Comparison of ENCODE assay signal across 29 mouse cellular contexts in the genomic region with DNA sequence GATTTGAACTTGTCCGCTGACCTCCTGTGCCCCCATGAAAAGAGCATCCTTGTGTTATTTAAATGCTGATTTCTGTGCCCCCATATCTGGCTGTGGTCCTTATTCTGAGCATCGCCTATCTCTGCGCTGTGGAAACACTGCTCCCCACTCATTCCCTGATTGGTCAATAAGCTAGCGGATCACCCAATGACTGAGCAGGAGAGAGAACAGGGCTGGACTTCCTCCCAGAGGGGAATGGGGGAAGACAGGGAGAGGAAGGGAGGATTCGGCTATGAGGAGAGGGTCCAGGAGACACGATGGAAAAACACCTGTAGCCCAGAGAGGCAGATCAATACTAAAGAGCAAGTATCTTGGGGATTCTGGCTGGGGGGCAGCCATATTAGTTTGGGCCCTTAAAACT. TPM values are rescaled to one million over a fixed set of nuclear protein-coding genes. Genes with fewer than 3 reads are reported as not detected.
DNase-seq lines count a peak whose midpoint lies in the region; ATAC-seq lines count a peak whose summit lies in the region.
"Had no signal": no experiment of that assay in that cellular context is flagged by ENCODE, and none has a peak within 500 bp of the region (broad histone marks: within the 10 kb centered on the region; RNA-seq: fewer than 3 reads in every experiment).

No protein-coding gene starts in this region.

- H3K4me3 ChIP-seq in liver, embryonic 12.5 days, result no peak overlapping the region
- no peak overlapping the region for H3K4me3 ChIP-seq in liver, embryonic 11.5 days (ENCODE audit: low read depth, low read length)
- no peak overlapping the region for H3K4me3 ChIP-seq in midbrain, embryonic 13.5 days (replicated peaks)
- H3K4me3 ChIP-seq: embryonic facial prominence, embryonic 10.5 days; embryonic facial prominence, embryonic 13.5 days; erythroblast, embryonic 14.5 days; forebrain, embryonic 12.5 days; forebrain, embryonic 15.5 days; heart, embryonic 12.5 days; heart, embryonic 15.5 days had no signal

- no peak for DNase-seq in liver, embryonic 11.5 days (ENCODE audit: low spot score)
- peak; percentile 58 for DNase-seq in ES-CJ7 (ENCODE audit: low read depth, low spot score)
- peak; percentile 46 for DNase-seq in WW6 (ENCODE audit: low read depth, low spot score)
- DNase-seq in kidney, postnatal 25 days, result no peak
- DNase-seq: adrenal gland, postnatal 14 days; cerebellum, adult 11 months; cerebellum, adult 2 months; cerebellum, adult 9-11 months; cerebellum, postnatal 25 days; embryo, embryonic 11 days; gastrocnemius, postnatal 25 days; heart, adult 18-20 months; heart, postnatal 10 days; heart, postnatal 4 days had no signal

- H3K4me2 ChIP-seq in liver, embryonic 12.5 days, result 0 out of 2 replicates have a peak overlapping the region, but pooled peaks have one; percentile 27
- H3K4me2 ChIP-seq in liver, embryonic 11.5 days, result no peak overlapping the region
- H3K4me2 ChIP-seq in midbrain, embryonic 13.5 days (replicated peaks), result no peak overlapping the region
- H3K4me2 ChIP-seq: embryonic facial prominence, embryonic 13.5 days; forebrain, embryonic 12.5 days; forebrain, embryonic 15.5 days; heart, embryonic 12.5 days; heart, embryonic 15.5 days; hindbrain, embryonic 14.5 days had no signal

- no peaks in the 10 kb centered on the region for H3K36me3 ChIP-seq in liver, embryonic 12.5 days
- no peaks in the 10 kb centered on the region for H3K36me3 ChIP-seq in liver, embryonic 11.5 days (ENCODE audit: control insufficient read depth, insufficient read depth, low read length)
- H3K36me3 ChIP-seq in midbrain, embryonic 13.5 days, result no peaks in the 10 kb centered on the region
- H3K36me3 ChIP-seq: embryonic facial prominence, embryonic 10.5 days; embryonic facial prominence, embryonic 13.5 days; forebrain, embryonic 12.5 days; forebrain, embryonic 15.5 days; G1E; heart, embryonic 12.5 days; heart, embryonic 15.5 days had no signal

- H3K27me3 ChIP-seq in liver, embryonic 12.5 days (replicated peaks), result no peaks in the 10 kb centered on the region
- no peaks in the 10 kb centered on the region for H3K27me3 ChIP-seq in liver, embryonic 11.5 days (replicated peaks; ENCODE audit: control insufficient read depth, insufficient read depth, low read length)
- no peaks in the 10 kb centered on the region for H3K27me3 ChIP-seq in midbrain, embryonic 13.5 days
- H3K27me3 ChIP-seq: embryonic facial prominence, embryonic 13.5 days; forebrain, embryonic 12.5 days; forebrain, embryonic 15.5 days; heart, embryonic 12.5 days; heart, embryonic 15.5 days had no signal

- 77% methylated on average over 6 of the region's 6 CpGs for WGBS in liver, embryonic 12.5 days (ENCODE audit: insufficient replicate concordance)
- WGBS in liver, embryonic 11.5 days, result 75% methylated on average over 6 of the region's 6 CpGs
- 80% methylated on average over 6 of the region's 6 CpGs for WGBS in midbrain, embryonic 13.5 days

- no peak overlapping the region for H3K9ac ChIP-seq in liver, embryonic 12.5 days
- no peak overlapping the region for H3K9ac ChIP-seq in liver, embryonic 11.5 days (ENCODE audit: low read depth, low read length)
- no peak overlapping the region for H3K9ac ChIP-seq in midbrain, embryonic 13.5 days (replicated peaks)
- H3K9ac ChIP-seq: embryonic facial prominence, embryonic 13.5 days; forebrain, embryonic 12.5 days; forebrain, embryonic 15.5 days; heart, embryonic 12.5 days; heart, embryonic 15.5 days; hindbrain, embryonic 14.5 days had no signal

- H3K4me1 ChIP-seq in liver, embryonic 12.5 days, result peaks cover 59% of the 10 kb centered on the region
- H3K4me1 ChIP-seq in liver, embryonic 11.5 days (replicated peaks; ENCODE audit: control insufficient read depth, insufficient read depth, low read length), result peaks cover 21% of the 10 kb centered on the region
- no peaks in the 10 kb centered on the region for H3K4me1 ChIP-seq in midbrain, embryonic 13.5 days (replicated peaks)
- H3K4me1 ChIP-seq: embryonic facial prominence, embryonic 13.5 days; forebrain, embryonic 12.5 days; forebrain, embryonic 15.5 days; heart, embryonic 12.5 days; heart, embryonic 15.5 days had no signal

- no peak for ATAC-seq in liver, embryonic 12.5 days
- ATAC-seq in liver, embryonic 11.5 days (replicated peaks; ENCODE audit: low FRiP score), result no peak
- ATAC-seq in midbrain, embryonic 13.5 days, result no peak
- ATAC-seq: forebrain, embryonic 15.5 days; hindbrain, postnatal 0 days; inflammation-experienced regulatory T-cells, adult 6 months; intestine, embryonic 16.5 days; Patski had no signal

- peak overlapping the region; percentile 90; the same call in 1 of the 2 replicates for H3K27ac ChIP-seq in liver, embryonic 12.5 days
- H3K27ac ChIP-seq in liver, embryonic 11.5 days (ENCODE audit: low read depth, low read length), result no peak overlapping the region
- no peak overlapping the region for H3K27ac ChIP-seq in midbrain, embryonic 13.5 days
- H3K27ac ChIP-seq: embryonic facial prominence, embryonic 10.5 days; embryonic facial prominence, embryonic 13.5 days; forebrain, embryonic 12.5 days; forebrain, embryonic 15.5 days; heart, embryonic 15.5 days; hindbrain, embryonic 14.5 days; hindbrain, postnatal 0 days had no signal

- no peaks in the 10 kb centered on the region for H3K9me3 ChIP-seq in liver, embryonic 12.5 days (replicated peaks)
- H3K9me3 ChIP-seq in liver, embryonic 11.5 days (ENCODE audit: control insufficient read depth, low read length), result no peaks in the 10 kb centered on the region
- H3K9me3 ChIP-seq in midbrain, embryonic 13.5 days, result no peaks in the 10 kb centered on the region
- H3K9me3 ChIP-seq: embryonic facial prominence, embryonic 10.5 days; embryonic facial prominence, embryonic 13.5 days; forebrain, embryonic 12.5 days; forebrain, embryonic 15.5 days; G1E; heart, embryonic 12.5 days; heart, embryonic 15.5 days had no signal

RNA-seq across cellular contexts. Expression of gene Map4k1, which starts 46.9 kb away (rescaled TPM):
- polyA plus RNA-seq in liver, embryonic 12.5 days (2016; fragmentation: Nextera tagmentation; extraction: Ambion mirVana), result 33.3 and 35.0 TPM in 2 replicates
- 50.7 and 53.2 TPM in 2 replicates for polyA plus RNA-seq in liver, embryonic 11.5 days (2014; fragmentation: Nextera tagmentation; extraction: Ambion mirVana)
- 4.5 and 5.0 TPM in 2 replicates for polyA plus RNA-seq in midbrain, embryonic 13.5 days (2015; fragmentation: Nextera tagmentation; extraction: Ambion mirVana)

RNA-seq across cellular contexts. Expression of gene Eif3k, which starts 47.1 kb away (rescaled TPM):
- polyA plus RNA-seq in liver, embryonic 12.5 days (2016; fragmentation: Nextera tagmentation; extraction: Ambion mirVana), result 325 and 336 TPM in 2 replicates
- 421 and 425 TPM in 2 replicates for polyA plus RNA-seq in liver, embryonic 11.5 days (2014; fragmentation: Nextera tagmentation; extraction: Ambion mirVana)
- 318 and 323 TPM in 2 replicates for polyA plus RNA-seq in midbrain, embryonic 13.5 days (2015; fragmentation: Nextera tagmentation; extraction: Ambion mirVana)

Comparison
In these comparisons a context has a peak if more than half of its experiments do, and no peak if none do; other contexts are left out.
1. DNase-seq: peak in ES-CJ7 (single experiment) and WW6 (single experiment); none in liver, embryonic 11.5 days (single experiment) and kidney, postnatal 25 days (0 of 2).